Mouse (Mus musculus): ENCODE measurements around the gene C1rl.
A peak's percentile ranks its signal among the peaks of the same experiment; 100 is the strongest.
"Not testable (repeated sequence)": the region's sequence is repeated elsewhere in the genome, so short reads cannot be mapped to it uniquely, and the experiment has no call there.

The C1rl gene

GRCm38 (mm10) chr6:124492842-124493561, at the start of gene C1rl:
Gene C1rl, plus strand, starts transcription at chr6:124493113.
- peak; percentile 74 to 75 for DNase-seq

- no peak for DNase-seq
Observed at GRCm38 (mm10) chr6:124443338-124443737, 49.6 kb upstream of the C1rl start.

- DNase-seq = no peak
Observed at GRCm38 (mm10) chr6:124446024-124446423, 46.9 kb upstream of the C1rl start.

- DNase-seq = no peak
Observed at GRCm38 (mm10) chr6:124446459-124446858, 46.5 kb upstream of the C1rl start.

GRCm38 (mm10) chr6:124447356-124447755, 45.6 kb upstream of the C1rl start:
- no peak for DNase-seq

GRCm38 (mm10) chr6:124448186-124448852, 44.6 kb upstream of the C1rl start:
- peak in 1 of 2 experiments; percentile 52 for DNase-seq

- no peak for DNase-seq
Observed at GRCm38 (mm10) chr6:124448959-124449667, 43.8 kb upstream of the C1rl start.

GRCm38 (mm10) chr6:124449668-124450383, 43.1 kb upstream of the C1rl start:
- DNase-seq = no peak

GRCm38 (mm10) chr6:124451995-124452394, 40.9 kb upstream of the C1rl start:
- no peak for DNase-seq

GRCm38 (mm10) chr6:124453756-124454155, 39.2 kb upstream of the C1rl start:
- DNase-seq = peak in 1 of 2 experiments; percentile 31

GRCm38 (mm10) chr6:124456243-124456642, 36.7 kb upstream of the C1rl start:
- DNase-seq = no peak

- DNase-seq = no peak
Observed at GRCm38 (mm10) chr6:124457827-124458226, 35.1 kb upstream of the C1rl start.

- DNase-seq = peak; percentile 90 to 91
Observed at GRCm38 (mm10) chr6:124458505-124458904, 34.4 kb upstream of the C1rl start.

- DNase-seq = no peak
Observed at GRCm38 (mm10) chr6:124459388-124459787, 33.5 kb upstream of the C1rl start.

GRCm38 (mm10) chr6:124463881-124464291, 29.0 kb upstream of the C1rl start:
- DNase-seq = peak; percentile 61 to 68

GRCm38 (mm10) chr6:124464305-124465271, 28.3 kb upstream of the C1rl start, which contains the start of gene Clstn3:
Gene Clstn3, minus strand, starts transcription at chr6:124464794.
- peak; percentile 98 for DNase-seq

GRCm38 (mm10) chr6:124465299-124465698, 27.6 kb upstream of the C1rl start:
- no peak for DNase-seq

- DNase-seq = peak in 1 of 2 experiments; percentile 29
Observed at GRCm38 (mm10) chr6:124465729-124466128, 27.2 kb upstream of the C1rl start.

- DNase-seq = no peak
Observed at GRCm38 (mm10) chr6:124471121-124471520, 21.8 kb upstream of the C1rl start.

- not testable (repeated sequence) for DNase-seq
Observed at GRCm38 (mm10) chr6:124471783-124472638, 20.9 kb upstream of the C1rl start.

- peak; percentile 74 to 83 for DNase-seq
Observed at GRCm38 (mm10) chr6:124472801-124473200, 20.1 kb upstream of the C1rl start.

Measured in cerebellum, postnatal 10 days (tissue).